Mouse (Mus musculus): ENCODE data around the gene Cntn4. TPM values are rescaled to one million over a fixed set of nuclear protein-coding genes. Genes with fewer than 3 reads are reported as not detected.
A peak's percentile ranks its signal among the peaks of the same experiment; 100 is the strongest.

The Cntn4 gene
- total RNA-seq, 2 experiments from 2014 or later: 2.5 to 4.9 TPM

DNA sequence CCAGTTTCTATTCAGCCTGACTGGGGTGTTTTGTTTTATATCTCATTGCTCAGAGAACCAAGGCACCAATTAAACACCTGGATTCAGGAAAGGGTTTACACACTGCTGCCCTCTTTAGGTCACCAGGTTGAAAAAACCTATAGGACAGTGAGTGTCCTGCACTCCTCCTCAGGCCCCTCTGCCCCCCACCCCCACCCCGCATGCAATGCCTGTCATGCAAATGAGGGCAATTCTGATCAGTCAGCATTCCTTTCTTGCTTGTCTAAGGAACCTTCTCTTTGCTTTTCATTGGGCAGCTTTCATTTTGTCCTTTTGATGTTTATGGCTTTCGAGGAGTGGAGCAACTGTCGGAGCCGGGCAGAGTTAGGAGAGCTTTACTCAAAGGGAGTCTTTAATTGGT is 969.5 kb downstream of the Cntn4 start:
- DNase-seq: no peak

DNA sequence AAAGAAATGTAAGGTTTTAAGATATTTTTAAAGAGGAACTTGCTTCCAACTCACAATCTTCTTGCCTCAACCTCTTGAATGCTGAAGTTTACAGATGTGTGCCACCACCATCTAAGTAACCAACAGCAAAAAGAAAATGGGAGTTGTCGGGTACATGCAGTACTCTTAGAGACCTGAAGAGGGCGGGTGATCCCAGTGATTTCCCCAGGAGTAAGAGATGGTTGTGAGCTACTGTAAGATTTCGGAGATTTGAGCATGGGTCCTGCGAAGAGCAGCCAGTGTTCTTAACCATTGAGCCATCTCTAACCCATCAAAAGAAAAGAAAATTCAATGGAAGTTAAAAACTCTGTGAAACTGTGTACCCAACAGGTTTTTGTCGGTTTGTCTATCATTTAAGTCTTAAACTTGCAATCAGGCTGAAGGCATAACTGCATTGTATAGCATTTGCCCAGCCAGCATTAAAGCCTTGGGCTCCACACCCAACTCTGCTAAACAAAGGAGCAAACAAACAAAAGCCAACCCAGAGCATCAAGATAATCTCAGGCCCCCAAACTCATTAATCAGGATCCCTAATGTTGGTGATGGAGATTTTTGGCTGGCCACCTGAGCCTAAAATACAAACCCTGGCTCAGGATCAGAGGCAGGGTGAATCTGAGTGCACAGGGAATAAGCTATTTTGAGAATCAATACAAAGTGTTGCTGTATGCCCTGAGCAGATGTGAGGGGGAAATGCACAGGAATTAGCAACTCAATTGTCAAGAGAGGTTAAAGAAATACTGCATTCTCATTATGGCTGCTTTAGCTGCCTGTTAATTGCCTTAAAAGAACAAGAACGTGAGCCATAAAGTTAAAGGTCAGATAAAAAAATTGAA is 986.6 kb downstream of the Cntn4 start:
- DNase-seq: peak; percentile 75

DNA sequence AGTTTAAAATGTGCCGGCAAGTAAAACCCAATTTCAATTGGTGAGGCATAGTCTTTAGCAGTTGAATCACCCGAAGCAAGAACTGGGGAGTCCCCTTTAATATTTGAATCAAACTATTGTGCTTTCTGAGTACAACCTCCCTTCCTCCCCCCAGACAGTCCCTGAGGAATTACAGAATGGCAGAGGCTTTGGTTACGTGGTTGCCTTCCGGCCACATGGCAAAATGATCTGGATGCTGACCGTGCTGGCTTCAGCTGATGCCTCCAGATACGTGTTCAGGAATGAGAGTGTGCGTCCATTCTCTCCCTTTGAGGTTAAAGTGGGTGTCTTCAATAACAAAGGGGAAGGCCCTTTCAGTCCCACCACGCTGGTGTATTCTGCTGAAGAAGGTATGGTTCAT is 998.1 kb downstream of the Cntn4 start:
- DNase-seq: no peak

DNA sequence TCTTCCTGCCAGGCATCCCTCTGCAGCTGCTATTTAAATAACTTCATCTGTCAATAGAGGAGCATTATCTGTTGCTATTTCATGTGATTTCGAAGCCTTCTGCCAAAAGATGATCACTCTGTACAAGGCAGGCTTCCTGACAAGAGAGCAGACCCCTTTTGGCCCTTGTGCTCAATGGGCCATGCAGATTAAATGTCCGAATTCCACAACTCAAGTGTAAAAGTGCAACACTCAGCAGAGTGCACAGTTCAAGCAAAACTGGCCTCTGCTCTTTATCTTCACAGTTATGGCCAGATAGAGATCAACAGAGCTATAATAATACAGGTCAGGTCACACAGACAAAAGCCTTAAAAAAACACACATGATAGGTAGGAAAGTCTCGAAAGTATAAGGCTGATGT is 1024.5 kb downstream of the Cntn4 start:
- no peak for DNase-seq

DNA sequence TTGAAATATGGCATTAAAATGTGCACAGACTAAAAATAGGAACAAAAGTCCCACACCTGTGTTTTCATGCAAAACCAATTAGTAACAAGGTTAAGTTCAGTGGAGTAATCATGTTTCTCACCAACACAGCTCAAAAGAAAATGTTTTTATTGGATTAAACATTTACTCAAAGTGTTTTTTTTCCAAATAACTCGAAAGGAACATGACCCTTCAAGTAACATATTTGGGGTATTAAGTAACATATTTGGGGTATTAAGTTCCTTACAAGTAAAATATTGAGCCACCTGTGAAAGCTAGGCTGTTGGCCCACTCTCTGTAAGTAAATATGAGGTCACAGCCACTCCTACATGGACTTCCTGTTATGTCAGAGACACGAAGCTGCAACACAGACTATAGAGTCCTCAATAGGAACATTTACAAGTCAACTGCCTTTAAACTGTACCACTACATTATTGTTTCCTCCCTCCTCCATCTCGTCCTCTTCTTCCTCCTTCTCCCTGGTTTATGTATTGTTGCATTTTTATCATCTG is 1028.1 kb downstream of the Cntn4 start:
- no peak for DNase-seq

DNA sequence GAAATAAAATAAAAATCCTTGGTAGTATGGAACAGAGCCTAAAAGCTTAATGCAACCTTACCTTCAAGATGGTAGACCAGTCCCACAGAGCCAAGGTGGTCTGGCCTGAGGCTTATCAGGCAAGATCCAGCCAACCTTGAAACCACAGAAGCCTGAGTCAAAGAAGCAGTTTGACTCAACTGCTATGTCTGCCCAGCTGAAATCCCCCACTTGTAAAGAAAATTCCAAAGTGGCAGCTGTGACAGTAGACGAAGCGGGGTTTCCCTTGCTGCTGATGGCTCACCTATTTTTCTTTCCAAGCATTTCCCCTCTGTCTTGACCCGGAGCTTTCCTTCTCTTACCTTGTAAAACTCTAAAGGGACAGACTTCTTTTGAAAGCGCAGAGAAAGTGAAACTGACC is 1048.2 kb downstream of the Cntn4 start:
- DNase-seq: no peak

DNA sequence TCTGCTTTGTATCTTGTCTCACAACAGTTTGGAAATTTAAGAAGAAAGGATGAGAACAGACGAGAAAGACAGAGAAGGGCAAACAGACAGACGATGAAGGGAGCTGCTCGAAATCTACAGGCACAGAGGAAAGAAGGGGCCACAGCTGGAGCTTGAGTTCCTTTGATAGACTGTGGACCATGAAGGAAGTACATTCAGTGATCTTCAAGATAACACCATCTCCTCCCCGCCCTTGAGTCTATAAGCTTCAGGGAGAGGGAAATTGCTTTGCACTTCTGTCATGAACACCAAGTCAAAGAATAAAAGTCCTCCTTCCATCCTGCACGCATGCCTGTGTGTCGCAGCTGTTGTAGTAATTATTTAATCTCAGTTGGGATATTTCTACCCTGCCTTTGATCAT is 1048.6 kb downstream of the Cntn4 start:
- DNase-seq: no peak

DNA sequence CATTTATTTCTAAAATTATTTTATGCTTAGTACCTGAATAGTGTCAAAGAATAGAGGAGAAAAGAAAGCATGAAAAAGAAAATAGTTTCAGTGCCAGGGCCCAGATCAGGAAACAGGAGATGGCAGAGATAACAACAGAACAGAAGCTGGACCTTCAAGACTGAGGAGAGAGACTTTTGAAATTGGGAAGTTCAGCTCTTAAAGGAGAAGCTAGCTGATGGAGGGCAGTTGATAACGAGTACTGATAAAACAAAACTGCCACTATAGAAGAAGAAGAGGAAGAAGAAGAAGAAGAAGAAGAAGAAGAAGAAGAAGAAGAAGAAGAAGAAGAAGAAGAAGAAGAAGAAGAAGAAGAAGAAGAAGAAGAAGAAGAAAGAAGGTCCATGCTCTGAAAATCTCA is 1050.2 kb downstream of the Cntn4 start:
- DNase-seq: no peak

DNA sequence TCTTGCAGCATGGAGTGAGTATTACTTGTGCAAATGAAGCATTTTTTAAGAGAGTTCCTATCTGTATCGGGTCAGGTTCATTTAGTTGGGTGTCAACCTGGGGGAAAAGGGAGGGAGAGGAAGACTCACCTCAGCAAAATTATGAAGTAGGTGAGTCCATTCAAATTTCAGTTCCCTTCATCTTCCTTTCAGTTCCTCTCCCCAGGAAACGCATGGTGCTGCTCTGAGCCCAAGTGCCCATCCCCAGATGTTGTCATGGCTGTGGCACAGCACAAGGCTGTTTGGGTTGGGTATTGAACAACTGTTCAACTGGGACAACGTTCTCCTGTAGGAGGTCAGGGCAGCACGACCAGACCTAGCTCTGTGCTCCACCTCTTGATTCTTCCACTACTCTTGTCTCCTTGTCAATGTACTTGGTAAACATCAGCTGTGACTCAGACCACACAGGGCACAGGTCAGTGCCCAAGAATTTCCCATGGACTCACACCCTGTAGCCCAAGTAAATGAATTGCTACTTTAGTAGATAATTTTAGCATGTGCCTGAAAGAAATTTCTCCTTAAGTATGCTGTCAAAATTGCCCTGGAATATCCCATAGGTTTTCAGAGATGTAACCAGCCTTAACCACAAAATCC is 1052.3 kb downstream of the Cntn4 start:
- DNase-seq: no peak

DNA sequence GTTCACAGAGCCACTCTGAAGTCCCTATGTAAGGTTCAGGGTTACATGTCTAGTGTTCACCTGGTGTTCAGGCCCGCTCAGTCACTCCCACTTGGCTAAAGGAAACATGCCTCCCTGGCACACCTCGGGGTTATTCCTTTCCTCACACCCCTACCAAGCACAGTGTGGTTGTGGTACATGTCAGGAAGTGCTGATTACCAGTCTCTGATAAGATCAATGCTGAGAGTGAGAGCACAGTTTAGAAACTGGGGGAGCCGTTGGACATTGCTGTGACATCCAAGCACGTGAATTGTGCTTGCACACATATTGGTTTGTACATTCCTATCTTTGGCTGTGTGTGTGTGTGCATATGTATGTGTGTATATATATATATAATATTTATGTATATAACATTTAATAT is 1055.1 kb downstream of the Cntn4 start:
- DNase-seq: no peak

DNA sequence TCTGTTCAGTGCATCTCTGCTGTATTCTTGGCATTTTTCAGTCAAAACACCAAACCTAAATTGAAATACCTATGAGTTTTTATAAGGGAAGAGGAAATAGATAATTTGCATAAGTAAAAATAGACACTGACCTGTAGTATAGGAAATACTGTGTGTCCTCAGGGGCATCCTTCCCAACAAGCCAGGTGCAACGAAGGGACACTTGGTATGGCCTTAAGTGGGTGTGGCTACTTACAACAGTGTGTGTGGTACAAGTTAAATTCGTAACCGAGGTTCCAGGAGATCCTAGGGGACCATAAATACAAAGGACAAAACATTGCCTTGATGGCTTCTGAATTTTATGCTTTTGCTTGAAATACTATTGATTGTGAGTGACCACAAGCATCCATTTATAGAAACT is 1060.8 kb downstream of the Cntn4 start:
- DNase-seq: no peak

DNA sequence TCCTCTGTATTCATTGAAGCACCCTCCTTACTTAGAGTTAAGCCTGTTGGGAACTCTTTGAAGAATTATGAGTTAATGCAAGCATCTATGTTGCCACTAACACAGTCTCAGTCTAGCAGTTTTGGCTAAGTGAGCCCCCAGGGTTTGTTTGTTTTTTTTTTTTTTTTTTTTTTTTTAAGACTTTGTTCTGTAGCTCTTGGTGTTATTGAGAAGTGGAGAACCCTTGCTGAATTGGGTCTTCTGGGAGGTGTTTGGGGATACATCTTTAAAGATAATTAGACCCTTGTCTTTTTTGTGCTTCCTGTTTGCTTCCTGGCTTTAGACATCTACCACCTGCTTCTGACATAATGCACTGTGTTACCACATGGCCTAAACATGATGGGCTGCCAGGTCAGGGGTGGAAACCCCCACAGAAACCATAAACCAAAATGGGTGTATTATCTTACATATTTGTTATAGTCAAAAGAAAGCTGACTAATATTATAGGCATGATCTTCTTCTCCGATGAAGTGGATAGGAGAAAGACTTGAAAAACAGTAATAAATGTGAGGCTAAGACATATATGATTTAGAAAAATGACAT is 1062.9 kb downstream of the Cntn4 start:
- DNase-seq: no peak

DNA sequence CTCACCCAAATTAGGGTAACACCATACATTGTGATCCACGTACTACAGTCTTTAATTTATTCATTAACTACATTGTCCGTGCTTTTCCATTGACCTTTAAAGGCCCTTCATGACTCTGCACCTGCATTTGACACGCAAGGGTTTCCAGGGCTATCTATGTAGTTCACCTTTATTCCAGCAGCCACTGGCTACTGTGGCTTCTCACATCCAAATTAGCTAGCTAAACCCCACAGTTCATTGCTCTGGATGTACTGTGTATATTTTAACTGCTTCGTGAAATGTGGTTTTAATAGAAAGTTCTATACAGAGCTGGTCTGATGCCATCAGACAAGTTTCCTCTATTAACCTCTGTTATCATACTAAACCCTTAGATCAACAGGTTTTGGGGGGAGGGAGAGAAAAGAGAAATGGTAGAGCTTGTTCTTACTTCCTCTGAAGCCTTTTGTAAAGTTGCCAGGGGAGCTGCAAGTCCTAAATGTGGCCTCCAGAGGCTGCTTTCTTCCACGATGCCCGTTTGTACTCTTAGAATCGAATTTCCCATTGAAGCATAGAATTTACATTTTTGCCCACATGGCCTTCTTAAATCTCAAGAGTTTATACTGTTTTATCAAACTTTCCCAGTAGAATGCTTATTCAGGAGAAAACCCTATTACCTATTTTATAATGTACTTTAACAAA is 1066.2 kb downstream of the Cntn4 start:
- DNase-seq: no peak

DNA sequence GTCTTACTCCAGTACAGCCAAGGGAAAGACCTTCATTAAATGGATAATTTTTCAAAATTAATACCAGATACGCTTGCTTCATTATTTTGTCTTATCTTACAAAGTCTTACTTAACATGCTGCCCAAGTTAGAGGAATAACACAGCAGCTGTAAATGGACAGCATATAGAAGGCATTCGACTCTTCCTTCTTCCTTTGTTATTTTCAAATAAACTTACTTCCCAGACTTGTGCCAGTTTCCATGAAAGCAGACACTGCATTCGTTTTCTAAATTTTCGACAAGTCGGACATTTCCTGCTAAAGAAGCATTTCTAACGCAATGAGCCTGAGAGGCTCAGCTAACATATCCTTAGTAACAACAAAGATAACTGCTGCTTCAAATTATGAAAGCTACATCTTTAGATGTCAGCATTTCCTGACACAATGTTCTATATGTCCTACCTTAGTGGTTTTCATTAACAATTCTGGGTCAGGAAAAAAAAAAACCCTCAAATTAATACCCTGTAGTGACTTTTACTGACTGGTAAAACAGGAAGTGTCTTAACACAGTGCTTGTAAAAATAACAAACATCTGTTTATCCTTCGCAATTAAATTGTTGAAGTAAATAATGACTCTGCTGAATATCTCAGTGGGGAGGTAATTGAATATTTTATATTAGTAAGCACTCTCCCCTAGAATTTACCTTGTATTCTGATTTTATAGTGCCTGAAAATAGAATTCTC is 1068.4 kb downstream of the Cntn4 start:
- DNase-seq: no peak

DNA sequence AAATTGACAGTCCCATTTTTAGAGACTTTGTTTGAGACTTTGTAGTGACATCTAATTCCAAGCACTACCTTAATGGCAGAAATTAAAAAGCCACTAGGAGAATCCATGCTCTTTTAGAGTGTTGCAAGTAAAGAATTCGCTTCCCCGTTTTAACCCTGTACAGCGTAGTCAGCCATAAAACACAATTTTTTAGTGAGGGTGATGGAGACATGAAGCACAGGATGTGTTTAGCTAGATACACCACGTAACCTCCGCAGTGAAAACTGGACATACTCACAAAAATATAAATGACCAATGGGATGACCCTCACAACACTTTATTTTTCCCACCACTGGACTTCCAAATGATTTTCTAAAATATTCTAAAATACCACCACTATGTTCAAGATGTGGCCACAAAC is 1069.8 kb downstream of the Cntn4 start:
- no peak for DNase-seq

DNA sequence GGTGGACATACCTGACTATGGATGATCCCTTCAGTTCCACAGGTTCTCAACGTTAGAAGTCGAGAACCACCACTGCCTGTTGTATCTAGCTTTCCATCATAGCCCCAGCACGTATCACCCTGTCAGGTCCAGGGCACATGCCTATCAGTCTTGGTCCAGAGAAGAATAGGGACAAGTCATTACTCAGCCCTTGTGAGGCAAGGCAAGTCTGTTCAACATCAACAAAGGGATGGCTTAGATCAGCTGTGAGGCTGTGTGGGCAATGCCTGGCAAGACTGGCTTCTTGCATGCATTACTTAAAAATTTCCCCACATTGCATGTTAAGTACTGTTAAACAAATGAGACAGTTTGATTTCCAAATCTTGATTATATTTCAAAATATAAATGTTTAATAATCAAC is 1070.3 kb downstream of the Cntn4 start:
- DNase-seq: no peak
